Mouse (Mus musculus) frontal cortex, postnatal 10 days (tissue): ENCODE data around the gene Spg11.
"Not testable (repeated sequence)": the region's sequence is repeated elsewhere in the genome, so short reads cannot be mapped to it uniquely, and the experiment has no call there.

Experiments used
- DNase-seq, 2 experiments: peaks; one replicate each; pipeline ENCODE4 v3.0.0; 2022; ENCODE audit warnings: low spot score in 2 of 2, mixed read lengths in 1 of 2

The Spg11 gene

DNA sequence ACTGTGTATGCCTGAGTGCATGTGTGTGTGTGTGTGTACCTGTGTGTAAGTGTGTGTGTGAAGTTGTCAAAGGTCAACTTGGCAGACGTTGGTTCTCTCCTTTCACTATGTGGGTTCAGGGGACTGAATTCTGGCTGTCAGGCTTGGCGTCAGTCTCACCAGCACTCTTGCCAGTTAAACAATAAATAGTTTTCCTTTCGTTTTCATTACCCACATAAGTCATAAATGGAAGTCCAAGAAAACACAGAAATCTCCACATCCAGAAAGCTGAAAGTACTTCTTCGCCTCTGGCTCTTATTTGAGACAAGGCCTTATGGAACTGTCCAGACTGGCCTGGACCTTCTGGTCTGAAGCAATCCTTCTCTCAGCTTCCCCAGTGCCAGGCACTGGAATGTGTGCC lies 27.6 kb upstream of the Spg11 start:
- no peak for DNase-seq

DNA sequence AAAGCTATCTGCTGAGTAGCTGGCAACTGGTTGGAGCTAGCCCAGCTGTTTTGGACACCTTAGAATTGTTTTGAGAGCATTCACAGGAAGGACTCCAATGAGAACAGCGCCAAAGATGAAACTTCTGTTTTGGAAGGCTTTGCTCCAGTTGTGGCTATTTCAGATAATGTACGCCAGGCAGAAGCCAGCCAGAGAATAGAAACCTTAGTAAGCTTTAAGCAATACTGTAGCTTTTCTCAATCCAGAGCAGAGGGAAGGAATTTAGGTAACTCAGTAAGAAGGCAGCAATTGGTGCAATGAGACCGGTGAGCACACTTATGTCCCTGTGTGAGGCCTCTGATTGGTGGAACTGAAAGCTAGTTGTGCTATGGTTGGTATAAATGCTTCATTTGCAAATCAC lies 24.9 kb upstream of the Spg11 start:
- no peak for DNase-seq

DNA sequence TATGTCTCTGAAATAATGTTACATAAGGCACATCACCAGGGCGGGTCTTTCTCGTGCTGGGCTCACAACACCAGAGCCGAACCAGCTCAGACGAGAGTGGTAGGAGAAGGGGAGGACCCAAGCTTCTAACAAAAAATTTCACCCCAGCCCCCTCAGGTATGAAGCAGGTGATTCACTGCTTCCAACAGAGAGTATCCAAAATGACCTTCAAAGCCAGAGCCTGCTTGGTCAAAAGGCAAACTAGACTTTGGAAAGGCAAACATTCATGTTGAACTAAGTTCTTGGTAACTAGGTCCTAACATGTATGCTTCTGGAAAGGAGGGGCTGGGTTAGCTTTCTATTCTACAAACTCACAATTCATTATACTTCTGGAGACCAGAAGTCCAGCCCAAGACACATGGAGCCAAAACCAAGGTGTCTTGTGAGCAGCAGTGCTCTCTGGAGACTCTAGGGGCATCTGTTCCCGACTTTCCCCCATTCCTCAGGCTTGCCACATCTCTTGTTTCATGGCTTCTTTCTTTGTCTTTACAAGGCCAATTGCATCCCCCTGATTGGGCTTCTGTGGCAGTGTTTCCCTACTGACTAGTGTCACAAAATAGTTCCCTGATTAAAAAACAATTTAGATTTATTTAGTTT lies 23.3 kb upstream of the Spg11 start:
- DNase-seq = no peak

- DNase-seq = no peak
These were observed 22.6 kb upstream of the Spg11 start for GRCm38 (mm10) chr2:122140815-122141214.

- DNase-seq = no peak
These were observed 19.8 kb upstream of the Spg11 start for GRCm38 (mm10) chr2:122137839-122138465.

GRCm38 (mm10) chr2:122132618-122133017 lies 14.4 kb upstream of the Spg11 start:
- DNase-seq = no peak

DNA sequence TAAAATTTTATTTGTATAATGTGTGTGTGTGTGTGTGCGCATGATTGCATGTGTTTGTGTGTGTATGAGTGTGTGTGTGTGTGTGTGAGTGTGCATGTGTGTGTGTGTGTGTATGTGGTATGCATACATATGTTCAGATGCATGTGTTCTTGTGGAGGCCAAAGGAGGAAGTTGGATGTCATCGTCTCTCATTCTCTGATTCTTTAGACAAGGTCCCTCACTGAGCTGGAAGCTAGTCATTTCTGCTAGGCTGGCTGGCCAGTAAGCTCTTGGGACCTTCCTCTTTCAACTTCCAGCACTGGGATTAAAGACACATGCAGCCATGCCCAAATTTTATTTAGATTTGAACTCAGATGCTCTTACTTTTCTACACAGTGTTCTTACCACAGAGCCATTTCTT lies 13.9 kb upstream of the Spg11 start:
- DNase-seq = no peak

DNA sequence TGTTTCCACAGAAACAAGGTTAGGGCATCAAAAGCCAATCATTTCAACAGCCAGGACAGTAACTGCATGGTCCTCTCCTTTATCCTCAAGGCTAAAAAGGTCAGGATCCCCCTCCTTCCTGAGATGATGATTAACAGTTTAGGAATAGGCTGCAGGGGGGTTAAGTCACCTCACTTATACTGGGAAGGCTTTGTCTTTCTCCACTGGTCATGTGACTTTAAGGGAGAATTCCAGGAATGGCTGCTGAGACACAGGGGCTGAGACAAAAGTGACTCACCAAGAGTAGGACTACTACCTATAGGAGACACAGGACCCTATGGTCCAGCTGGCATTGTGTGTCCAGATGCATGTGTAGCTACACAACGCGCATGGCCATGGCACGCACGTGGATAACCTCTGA lies 9.4 kb upstream of the Spg11 start:
- no peak for DNase-seq

DNA sequence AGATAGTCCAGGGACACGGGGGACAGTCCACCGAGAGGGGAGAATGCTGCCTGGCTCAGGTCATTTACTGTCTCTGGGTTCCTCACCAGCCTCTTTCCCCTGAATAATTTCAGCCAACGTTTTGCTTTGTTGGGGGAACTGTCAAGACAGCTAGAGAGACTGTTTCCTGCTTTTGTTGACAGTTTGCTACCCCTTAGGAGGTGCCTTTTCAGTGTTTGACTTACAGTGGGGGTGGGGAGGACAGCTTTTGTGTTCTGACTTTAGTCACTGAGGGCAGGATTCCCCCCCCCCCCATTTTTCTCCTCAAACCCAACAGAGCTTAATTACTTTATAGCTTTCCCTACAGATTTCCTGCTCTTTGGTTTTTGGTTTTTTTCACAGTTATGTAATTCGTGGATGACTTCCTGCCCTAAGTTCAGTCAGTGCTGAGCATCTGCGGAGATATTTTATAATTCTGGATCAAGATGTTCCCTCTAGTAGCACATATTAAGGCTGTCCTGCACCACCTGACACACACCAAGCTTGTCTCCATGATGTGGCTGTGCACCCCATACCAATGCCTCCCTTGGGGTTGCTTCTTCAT lies 8.7 kb upstream of the Spg11 start:
- no peak for DNase-seq

- DNase-seq = no peak
These were observed 7.7 kb upstream of the Spg11 start for GRCm38 (mm10) chr2:122125680-122126572.

GRCm38 (mm10) chr2:122116888-122117287 lies 1.3 kb downstream of the Spg11 start:
- no peak for DNase-seq

DNA sequence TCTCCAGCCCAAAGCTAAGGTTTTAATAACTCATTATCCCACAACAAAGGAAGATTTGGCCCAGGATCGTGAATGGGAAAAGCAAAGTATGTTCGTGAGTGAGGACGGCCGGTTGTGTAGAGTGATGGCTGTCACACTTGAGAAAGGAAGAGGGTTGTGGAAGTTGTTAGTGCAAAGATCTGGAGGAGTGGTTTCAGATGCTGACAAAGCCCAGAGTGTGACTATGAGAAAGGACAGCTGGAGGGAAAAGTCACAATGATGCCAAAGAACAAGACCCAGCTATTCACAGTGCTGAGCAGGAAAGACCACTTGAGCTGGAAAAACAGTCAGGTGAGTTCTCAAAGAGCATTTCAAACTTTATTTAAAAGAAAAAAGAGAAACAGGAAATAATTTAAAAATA lies 8.5 kb downstream of the Spg11 start:
- no peak for DNase-seq

DNA sequence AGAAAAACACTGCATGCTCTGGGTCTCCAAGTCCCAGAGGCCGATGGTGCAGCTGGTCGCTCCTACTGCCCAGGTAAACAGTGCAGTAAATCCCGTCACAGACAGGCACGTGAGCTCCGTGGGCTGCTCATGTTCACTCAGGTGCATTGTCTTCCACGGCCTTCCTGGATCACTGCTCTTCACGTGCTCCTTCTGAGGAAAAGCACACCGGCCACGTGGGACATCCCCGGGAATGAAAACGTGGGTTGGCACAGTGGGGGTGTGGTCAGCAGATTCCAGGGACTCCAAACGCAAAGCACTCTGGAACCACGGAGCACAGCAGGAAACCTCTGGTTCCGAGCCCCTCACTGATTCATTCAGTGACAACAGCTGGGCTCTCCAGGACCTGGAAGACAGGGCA lies 10.1 kb downstream of the Spg11 start:
- DNase-seq = no peak

- DNase-seq = no peak
These were observed 16.1 kb downstream of the Spg11 start for GRCm38 (mm10) chr2:122102070-122102469.

- DNase-seq = not testable (repeated sequence)
These were observed 20.5 kb downstream of the Spg11 start for GRCm38 (mm10) chr2:122097686-122098085.

- no peak for DNase-seq
These were observed 24.3 kb downstream of the Spg11 start for GRCm38 (mm10) chr2:122093844-122094243.

DNA sequence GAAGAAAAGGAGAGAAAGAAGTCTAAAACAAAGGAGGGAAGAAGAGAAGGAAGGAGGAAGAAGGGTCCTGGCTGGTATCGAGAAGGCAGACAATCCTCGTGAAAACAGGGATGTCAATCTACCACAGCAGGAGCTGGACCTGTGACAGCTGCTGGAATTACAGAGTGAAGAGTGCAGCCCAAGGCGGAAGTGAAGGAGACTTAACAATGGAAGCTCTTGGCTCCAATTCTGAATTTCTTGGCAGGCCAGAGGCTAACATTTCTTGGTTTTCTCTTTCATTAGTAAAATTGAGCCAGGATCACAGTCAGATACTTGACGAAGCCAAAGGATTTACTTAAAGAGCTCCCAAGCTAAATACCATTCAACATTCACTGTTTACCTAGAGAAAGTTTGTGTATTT lies 31.7 kb downstream of the Spg11 start:
- no peak for DNase-seq

GRCm38 (mm10) chr2:122081728-122082456 lies 36.3 kb downstream of the Spg11 start:
- no peak for DNase-seq

- DNase-seq = no peak
These were observed 48.3 kb downstream of the Spg11 start for GRCm38 (mm10) chr2:122069922-122070321.

GRCm38 (mm10) chr2:122069144-122069912 lies 48.9 kb downstream of the Spg11 start:
- no peak for DNase-seq

GRCm38 (mm10) chr2:122066241-122066640 lies 51.9 kb downstream of the Spg11 start:
- no peak for DNase-seq
